Mouse (Mus musculus) MEL (cell line): ENCODE measurements at regions not wholly inside any gene's neighbourhood (a gene's known extent, or its start where the extent isn't known, plus 50 kb on each side); places are given as distances from the start of the nearest gene placed in this dataset.

Experiments used
- CTCF ChIP-seq, 3 experiments: IDR thresholded peaks in 2 of 3; conservative IDR thresholded peaks in 1 of 3; 2 replicates each; pipeline ENCODE4 v1.5.1; 2011 to 2012; ENCODE audit warnings: low read length in 3 of 3, low read depth in 2 of 3, mild to moderate bottlenecking in 2 of 3, improper control_type of control experiment in 1 of 3, inconsistent platforms in 1 of 3, mixed read lengths in 1 of 3, moderate library complexity in 1 of 3; ENCODE audit not compliant: control insufficient read depth in 1 of 3, insufficient read depth in 1 of 3, poor library complexity in 1 of 3, severe bottlenecking in 1 of 3
- ELF1 ChIP-seq: IDR thresholded peaks from 2 replicates; pipeline ENCODE4 v1.6.1; 2014; ENCODE audit warnings: low read depth, mild to moderate bottlenecking, inconsistent platforms, low read length, improper control_type of control experiment, moderate library complexity
- MAFK ChIP-seq: IDR thresholded peaks from 2 replicates; pipeline ENCODE4 v1.6.1; 2011; ENCODE audit warnings: low read depth, mild to moderate bottlenecking, low read length, improper control_type of control experiment, borderline replicate concordance
- POLR2A ChIP-seq, 2 experiments: IDR thresholded peaks; 2 replicates each; pipeline ENCODE4 v1.6.1; 2011 to 2012; ENCODE audit warnings: low read length in 2 of 2, mild to moderate bottlenecking in 2 of 2, control low read depth in 1 of 2, improper control_type of control experiment in 1 of 2, low read depth in 1 of 2, moderate library complexity in 1 of 2; ENCODE audit not compliant: control insufficient read depth in 1 of 2, insufficient read depth in 1 of 2, poor library complexity in 1 of 2
- ZNF384 ChIP-seq: IDR thresholded peaks from 2 replicates; pipeline ENCODE4 v1.6.1; 2012; ENCODE audit warnings: low read depth, mild to moderate bottlenecking, inconsistent platforms, low read length, improper control_type of control experiment

DNA sequence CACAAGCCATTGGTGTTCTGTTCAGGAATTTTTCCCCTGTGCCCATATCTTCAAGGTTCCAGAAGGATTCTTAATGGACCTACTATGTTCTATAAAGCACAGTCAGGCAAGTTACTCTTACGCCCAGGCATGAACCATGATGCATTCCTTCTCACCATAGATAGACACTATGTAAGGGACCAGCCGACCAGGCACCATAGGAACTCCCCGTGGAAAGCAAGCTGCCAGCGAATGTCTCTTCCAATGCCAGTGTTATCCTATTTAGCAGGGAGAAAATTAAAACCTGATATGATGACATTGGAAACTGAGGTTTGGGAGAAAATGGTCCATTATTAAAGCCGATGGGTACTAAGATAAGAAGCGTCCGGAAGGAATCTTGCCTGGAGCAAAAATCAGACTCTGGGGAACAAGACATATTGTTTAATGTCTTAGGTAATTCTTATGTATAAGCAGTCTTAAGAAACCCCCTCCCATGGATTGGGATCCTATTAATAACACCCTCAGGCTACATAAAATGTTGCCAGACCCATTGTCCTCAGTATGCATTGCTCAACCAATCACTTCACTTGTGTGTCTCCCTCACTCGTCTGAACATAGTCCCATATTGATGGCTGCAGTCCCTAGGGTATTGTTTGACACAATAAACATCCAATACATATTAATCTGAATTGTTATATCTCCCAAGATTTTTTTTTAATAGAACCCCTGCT is 84.2 kb upstream of the Cop1 start:
- TF ChIP-seq CTCF (IDR thresholded peaks at IDR 0.05 in 2 of 3, conservative IDR thresholded peaks at IDR 0.05 in 1 of 3; ENCODE audit: control insufficient read depth in 1 of 3, insufficient read depth in 1 of 3, low read depth in 2 of 3, low read length in 3 of 3, poor library complexity in 1 of 3, severe bottlenecking in 1 of 3) (no peak), POLR2A (IDR thresholded peaks at IDR 0.05; ENCODE audit: control insufficient read depth in 1 of 2, insufficient read depth in 1 of 2, low read depth in 1 of 2, low read length in 2 of 2, poor library complexity in 1 of 2) (no peak), ZNF384 (no peak), MAFK (no peak), ELF1 (no peak)
